Mouse (Mus musculus) liver, embryonic 11.5 days (tissue): Measurements from ENCODE around the gene Slc30a3. TPM values are rescaled to one million over a fixed set of nuclear protein-coding genes. Genes with fewer than 3 reads are reported as not detected.

Source experiments
- ATAC-seq: fragments of 200-750 bp; cut with Nextera tagmentation; replicated peaks from 2 replicates; pipeline ENCODE4 v1.8.0; 2017; ENCODE audit warnings: moderate number of reproducible peaks, mild to moderate bottlenecking, moderate TSS enrichment, moderate library complexity; ENCODE audit not compliant: low FRiP score
- DNase-seq: peaks from one replicate; pipeline ENCODE4 v3.0.0-alpha.2; 2017; ENCODE audit warnings: low spot score
- H3K27ac ChIP-seq: fragments of 300-500 bp; sonication (generic); 2 replicates; pipeline ENCODE4 v1.5.1; 2014; ENCODE audit warnings: mild to moderate bottlenecking, low read depth, low read length, control low read depth
- H3K27me3 ChIP-seq: fragments of 300-500 bp; sonication (generic); replicated peaks from 2 replicates; pipeline ENCODE4 v1.6.1; 2014; ENCODE audit warnings: low read length, mixed read lengths; ENCODE audit not compliant: control insufficient read depth, insufficient read depth
- H3K36me3 ChIP-seq: fragments of 300-500 bp; sonication (generic); 2 replicates; pipeline ENCODE4 v1.6.1; 2014; ENCODE audit warnings: mild to moderate bottlenecking, low read length, moderate library complexity, mixed read lengths; ENCODE audit not compliant: control insufficient read depth, insufficient read depth
- H3K4me1 ChIP-seq: fragments of 300-500 bp; sonication (generic); replicated peaks from 2 replicates; pipeline ENCODE4 v1.6.1; 2014; ENCODE audit warnings: low read length, mixed read lengths; ENCODE audit not compliant: control insufficient read depth, insufficient read depth
- H3K4me2 ChIP-seq: fragments of 300-500 bp; sonication (generic); 2 replicates; pipeline ENCODE4 v1.6.1; 2014; ENCODE audit warnings: mild to moderate bottlenecking, control low read depth, moderate library complexity
- H3K4me3 ChIP-seq: fragments of 300-500 bp; sonication (generic); 2 replicates; pipeline ENCODE4 v1.5.1; 2014; ENCODE audit warnings: low read depth, low read length, control low read depth
- H3K9ac ChIP-seq: fragments of 300-500 bp; sonication (generic); 2 replicates; pipeline ENCODE4 v1.6.1; 2014; ENCODE audit warnings: low read depth, low read length, control low read depth
- H3K9me3 ChIP-seq: fragments of 300-500 bp; sonication (generic); 2 replicates; pipeline ENCODE4 v1.6.1; 2016; ENCODE audit warnings: low read length, inconsistent platforms, mixed read lengths; ENCODE audit not compliant: control insufficient read depth
- WGBS: fragments of 180-500 bp; shearing (Covaris S2); extraction: QIAGEN DNeasy Blood & Tissue Kit; methylation state at CpG from one replicate; pipeline ENCODE4 v1.1.7; 2014; 5-methylcytosine and 5-hydroxymethylcytosine counted together
- polyA plus RNA-seq: library from polyadenylated mRNA; unstranded; fragments of >200 nt; fragmentation: Nextera tagmentation; extraction: Ambion mirVana; gene quantifications from 2 replicates; pipeline ENCODE4 v1.2.1, GENCODE M21; 2014

Gene Slc30a3
- polyA plus RNA-seq, 1 experiment from 2014 or later = 1.1 TPM

DNA sequence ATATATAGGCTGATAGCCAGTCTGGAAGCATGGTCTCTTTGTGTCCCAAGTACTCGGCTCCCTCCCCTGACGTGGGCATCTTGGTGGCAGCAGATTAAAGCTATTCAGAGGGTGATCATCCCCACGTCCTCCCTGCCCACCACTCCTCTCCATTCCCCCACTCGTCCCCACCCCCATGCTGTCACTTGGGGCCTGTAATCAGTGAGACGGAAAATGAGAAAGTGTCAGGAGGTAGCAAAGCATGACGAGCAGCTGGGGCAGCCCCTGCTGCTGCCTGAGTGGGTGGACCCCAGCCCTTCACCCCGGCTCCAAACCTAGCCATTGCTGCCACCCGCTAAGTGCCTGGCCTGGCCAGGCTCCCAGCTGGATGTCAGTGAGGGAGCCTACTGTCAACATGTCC lies 24.1 kb downstream of the Slc30a3 start:
- Histone ChIP-seq H3K4me2 (no peak overlapping the region), H3K4me1 (peaks cover 11% of the 10 kb centered on the region), H3K9ac (no peak overlapping the region), H3K36me3 (peaks cover 2% of the 10 kb centered on the region; the same call in 1 of the 2 replicates), H3K27ac (no peak overlapping the region), H3K4me3 (no peak overlapping the region), H3K27me3 (peaks cover 18% of the 10 kb centered on the region), H3K9me3 (no peaks in the 10 kb centered on the region)
- DNase-seq (no peak), ATAC-seq (no peak)
- 26% methylated on average over 8 of the region's 8 CpGs for WGBS

DNA sequence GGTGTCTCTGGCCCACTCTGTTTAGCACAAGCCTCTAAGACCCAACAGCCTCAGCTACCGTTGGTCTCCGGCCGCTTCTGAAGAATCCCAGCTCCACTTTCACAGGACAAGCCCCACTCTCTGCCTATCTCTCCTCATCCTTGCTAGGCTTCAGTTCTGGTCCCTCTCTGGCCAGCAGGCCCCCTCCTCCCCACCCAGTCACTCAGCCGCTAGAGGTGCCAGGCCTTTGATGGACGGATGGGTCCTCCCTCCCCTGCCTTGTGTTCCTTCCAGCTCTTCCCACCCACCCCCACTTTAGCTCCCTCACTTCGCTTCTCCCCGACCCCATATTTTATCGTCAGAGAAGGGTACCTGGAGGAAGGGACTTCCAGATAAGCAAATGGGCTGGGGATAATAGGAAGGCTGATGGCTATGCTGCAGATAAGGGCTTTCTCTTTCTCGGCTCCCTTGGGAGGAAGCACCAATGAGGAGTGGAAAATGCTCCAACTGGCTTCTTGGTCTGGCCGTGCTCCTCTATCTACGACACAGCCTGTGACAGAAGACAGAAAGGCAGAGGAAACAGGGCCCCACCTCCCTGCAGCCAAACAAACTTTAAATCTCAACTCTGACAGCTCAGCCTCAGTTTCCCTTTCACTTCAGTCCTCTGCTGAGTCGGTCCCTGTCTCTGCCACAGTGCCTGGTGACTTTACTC lies 25.0 kb downstream of the Slc30a3 start:
- Histone ChIP-seq H3K27ac (no peak overlapping the region), H3K36me3 (peaks cover 9% of the 10 kb centered on the region), H3K4me2 (peak overlapping the region; percentile 43), H3K4me1 (peaks cover 11% of the 10 kb centered on the region), H3K4me3 (no peak overlapping the region), H3K9ac (no peak overlapping the region), H3K9me3 (no peaks in the 10 kb centered on the region), H3K27me3 (peaks cover 10% of the 10 kb centered on the region)
- 8% methylated on average over 12 of the region's 12 CpGs for WGBS
- DNase-seq = no peak
- no peak for ATAC-seq

DNA sequence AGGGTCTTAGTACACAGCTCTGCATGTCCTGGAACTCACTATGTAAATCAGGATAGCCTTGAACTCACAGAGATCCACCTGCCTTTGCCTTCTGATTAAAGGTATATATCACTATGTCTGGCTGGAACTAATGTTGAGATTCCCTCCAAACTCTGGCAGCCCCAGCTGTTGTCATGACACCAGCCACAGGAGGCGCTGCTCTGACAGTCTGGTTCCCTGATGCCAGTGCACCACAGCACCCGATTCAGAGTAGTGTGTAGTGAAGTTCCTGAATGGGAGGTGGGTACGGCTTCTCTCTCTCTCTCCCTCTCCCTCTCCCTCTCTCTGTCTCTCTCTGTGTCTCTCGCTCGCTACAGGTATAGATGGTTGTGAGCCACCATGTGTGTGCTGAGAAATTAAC lies 25.7 kb downstream of the Slc30a3 start:
- Histone ChIP-seq H3K36me3 (peaks cover 16% of the 10 kb centered on the region), H3K27ac (no peak overlapping the region), H3K9me3 (no peaks in the 10 kb centered on the region), H3K27me3 (peaks cover 5% of the 10 kb centered on the region), H3K4me2 (peak overlapping the region; percentile 43), H3K9ac (no peak overlapping the region), H3K4me3 (no peak overlapping the region), H3K4me1 (peaks cover 11% of the 10 kb centered on the region)
- ATAC-seq (peak; percentile 60), DNase-seq (peak; percentile 57)
- 15% methylated on average over 5 of the region's 5 CpGs for WGBS

DNA sequence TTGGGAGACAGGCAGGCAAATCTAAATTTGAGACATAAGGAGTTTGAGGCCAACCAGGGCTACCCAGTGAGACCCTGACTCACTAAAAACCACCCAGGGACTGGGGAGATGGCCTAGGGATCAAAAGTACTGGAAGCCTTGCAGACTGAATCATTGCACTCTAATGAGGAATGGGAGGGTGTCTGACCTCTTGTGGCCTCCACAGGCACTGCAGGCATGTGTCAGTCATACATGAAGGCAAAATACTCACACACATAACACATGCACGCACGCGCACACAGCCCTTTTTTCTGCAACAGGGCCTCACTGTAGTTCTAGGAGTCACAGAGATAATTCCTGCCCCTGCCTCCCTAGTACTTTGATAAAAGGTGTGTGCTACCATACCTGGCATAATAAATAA lies 26.7 kb downstream of the Slc30a3 start:
- H3K9me3 ChIP-seq = no peaks in the 10 kb centered on the region
- no peak overlapping the region for H3K4me2 ChIP-seq
- WGBS = 68% methylated on average over 3 of the region's 3 CpGs
- H3K27ac ChIP-seq = no peak overlapping the region
- DNase-seq (no peak), ATAC-seq (no peak)
- H3K4me1 ChIP-seq = peaks cover 11% of the 10 kb centered on the region
- peaks cover 25% of the 10 kb centered on the region for H3K36me3 ChIP-seq
- H3K27me3 ChIP-seq = peaks cover 1% of the 10 kb centered on the region; the same call in 1 of the 2 replicates
- H3K4me3 ChIP-seq = no peak overlapping the region
- H3K9ac ChIP-seq = no peak overlapping the region

DNA sequence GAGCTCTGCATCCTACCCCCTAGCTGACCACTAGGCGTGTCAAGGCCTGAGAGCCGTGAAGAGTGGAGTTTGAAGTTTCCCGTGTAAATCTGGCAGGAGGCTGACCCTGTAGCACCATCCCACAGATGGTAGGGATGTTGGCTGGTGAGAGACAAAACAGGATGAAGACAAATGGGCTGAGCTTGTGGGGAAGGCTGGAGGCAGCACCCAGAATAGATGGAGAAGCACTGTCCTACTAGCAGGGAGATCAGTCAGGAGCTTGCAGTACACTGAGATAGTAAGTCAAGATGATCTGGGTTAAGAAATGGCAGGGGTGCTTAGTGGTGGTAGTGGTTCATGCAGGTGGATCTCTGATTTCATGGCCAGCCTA lies 27.3 kb downstream of the Slc30a3 start:
- H3K27ac ChIP-seq = no peak overlapping the region
- peaks cover 31% of the 10 kb centered on the region for H3K36me3 ChIP-seq
- DNase-seq (no peak), ATAC-seq (no peak)
- peaks cover 11% of the 10 kb centered on the region for H3K4me1 ChIP-seq
- H3K4me3 ChIP-seq = no peak overlapping the region
- H3K4me2 ChIP-seq = no peak overlapping the region
- no peaks in the 10 kb centered on the region for H3K9me3 ChIP-seq
- no peak overlapping the region for H3K9ac ChIP-seq
- 61% methylated on average over 3 of the region's 3 CpGs for WGBS
- no peaks in the 10 kb centered on the region for H3K27me3 ChIP-seq

DNA sequence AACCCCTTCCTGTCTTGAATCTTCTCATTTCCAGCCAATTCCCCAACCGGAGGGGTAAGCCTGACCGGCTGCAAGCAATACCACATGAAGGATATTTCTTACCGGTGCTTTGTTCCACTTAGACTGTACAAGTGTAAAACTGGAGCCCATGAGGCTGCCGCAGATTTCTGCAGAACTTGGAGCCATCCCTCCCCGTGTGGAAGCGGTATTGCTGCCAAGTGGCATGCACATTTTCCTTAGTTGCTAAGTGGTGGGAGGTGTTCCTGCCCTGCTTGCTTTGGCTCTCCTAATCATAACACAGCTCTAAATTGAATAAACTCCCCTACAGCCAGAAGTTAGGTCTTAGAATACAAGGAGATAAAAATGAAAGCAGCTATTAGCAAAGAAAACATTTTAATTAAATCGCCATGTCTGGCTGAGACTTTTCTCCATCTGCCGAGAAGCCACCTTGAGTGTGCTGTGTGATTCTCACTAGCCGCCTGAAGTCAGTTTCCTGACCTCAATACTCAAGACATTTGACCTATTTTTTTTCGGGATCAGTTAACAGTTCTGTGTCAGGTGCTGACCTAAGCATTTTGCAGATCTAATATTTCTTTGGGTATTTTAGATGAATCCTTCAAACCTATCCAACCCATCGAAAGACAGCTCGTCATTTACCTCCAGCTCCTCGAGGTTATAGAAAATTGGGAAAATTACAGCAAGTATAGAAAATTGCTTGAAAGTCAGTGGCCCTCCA lies 27.8 kb downstream of the Slc30a3 start:
- Histone ChIP-seq H3K27me3 (no peaks in the 10 kb centered on the region), H3K4me2 (no peak overlapping the region), H3K27ac (no peak overlapping the region), H3K4me3 (no peak overlapping the region), H3K36me3 (peaks cover 36% of the 10 kb centered on the region), H3K9me3 (no peaks in the 10 kb centered on the region), H3K9ac (no peak overlapping the region), H3K4me1 (peaks cover 11% of the 10 kb centered on the region)
- no peak for ATAC-seq
- DNase-seq = no peak
- WGBS = 79% methylated on average over 13 of the region's 13 CpGs

DNA sequence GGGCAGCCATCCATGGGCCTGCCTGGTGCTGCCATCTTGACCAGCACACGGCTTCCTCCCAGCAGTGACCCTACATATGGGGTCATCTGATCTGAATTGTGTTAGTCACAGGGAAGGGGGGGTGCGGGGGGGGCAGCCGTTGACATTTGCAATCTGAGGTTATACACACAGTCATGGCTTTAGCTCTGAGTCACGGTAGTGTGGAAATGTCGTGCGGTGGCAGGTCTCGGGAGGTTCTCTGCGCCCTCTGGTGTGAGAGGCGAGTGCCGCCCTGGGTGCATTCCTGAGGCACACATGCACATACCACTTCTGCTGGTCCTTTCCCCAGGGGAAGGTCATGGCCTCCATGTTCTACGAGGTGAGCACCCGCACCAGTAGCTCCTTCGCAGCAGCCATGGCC lies 31.7 kb downstream of the Slc30a3 start:
- Histone ChIP-seq H3K27ac (no peak overlapping the region), H3K27me3 (no peaks in the 10 kb centered on the region), H3K36me3 (peaks cover 72% of the 10 kb centered on the region), H3K4me2 (no peak overlapping the region), H3K9me3 (no peaks in the 10 kb centered on the region), H3K9ac (no peak overlapping the region), H3K4me1 (no peaks in the 10 kb centered on the region), H3K4me3 (no peak overlapping the region)
- ATAC-seq = no peak
- 87% methylated on average over 13 of the region's 13 CpGs for WGBS
- DNase-seq = no peak

DNA sequence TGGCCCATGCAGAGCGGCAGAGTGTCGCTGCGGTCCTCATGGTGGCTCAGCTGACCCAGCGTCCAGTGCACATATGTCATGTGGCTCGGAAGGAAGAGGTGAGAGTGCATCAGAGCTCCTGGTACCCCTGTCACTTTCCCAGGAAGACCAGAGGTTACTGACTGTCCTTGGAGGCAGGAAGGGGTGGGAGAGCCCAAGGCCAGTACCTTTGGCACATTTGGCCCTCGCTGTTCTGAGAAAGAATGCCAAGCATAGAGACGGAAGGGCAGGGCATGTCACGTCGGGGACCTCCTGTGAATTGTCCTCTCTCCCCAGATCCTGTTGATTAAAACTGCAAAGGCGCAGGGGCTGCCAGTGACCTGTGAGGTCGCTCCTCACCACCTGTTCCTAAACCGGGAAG lies 34.9 kb downstream of the Slc30a3 start:
- H3K4me1 ChIP-seq = no peaks in the 10 kb centered on the region
- H3K27ac ChIP-seq = no peak overlapping the region
- H3K36me3 ChIP-seq = peaks cover 89% of the 10 kb centered on the region
- no peak overlapping the region for H3K9ac ChIP-seq
- ATAC-seq (no peak), DNase-seq (no peak)
- no peaks in the 10 kb centered on the region for H3K27me3 ChIP-seq
- H3K4me3 ChIP-seq = no peak overlapping the region
- WGBS = 93% methylated on average over 12 of the region's 12 CpGs
- no peaks in the 10 kb centered on the region for H3K9me3 ChIP-seq
- H3K4me2 ChIP-seq = no peak overlapping the region

DNA sequence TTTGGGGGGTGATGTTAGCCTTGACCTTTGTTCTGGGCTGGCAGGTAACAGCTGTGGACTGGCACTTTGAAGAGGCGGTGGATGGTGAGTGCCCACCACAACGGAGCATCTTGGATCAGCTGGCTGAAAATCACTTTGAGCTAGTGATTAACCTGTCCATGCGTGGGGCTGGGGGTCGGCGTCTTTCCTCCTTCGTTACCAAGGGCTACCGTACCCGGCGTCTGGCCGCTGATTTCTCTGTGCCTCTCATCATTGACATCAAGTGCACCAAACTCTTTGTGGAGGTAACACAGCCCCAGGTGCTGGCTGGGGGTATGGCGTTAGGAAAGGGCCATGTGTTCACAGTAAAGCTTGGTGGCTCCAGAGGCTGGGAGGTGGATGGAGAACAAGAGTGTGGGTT lies 36.2 kb downstream of the Slc30a3 start:
- ATAC-seq = no peak
- Histone ChIP-seq H3K4me3 (no peak overlapping the region), H3K4me2 (no peak overlapping the region), H3K27ac (no peak overlapping the region), H3K9me3 (no peaks in the 10 kb centered on the region), H3K4me1 (no peaks in the 10 kb centered on the region), H3K9ac (no peak overlapping the region), H3K36me3 (peaks cover 90% of the 10 kb centered on the region), H3K27me3 (no peaks in the 10 kb centered on the region)
- WGBS = 90% methylated on average over 11 of the region's 11 CpGs
- DNase-seq = no peak
